Mouse (Mus musculus) cerebellum, adult 2 months (tissue): ENCODE data around the gene Ankrd34a. TPM values are rescaled to one million over a fixed set of nuclear protein-coding genes. Genes with fewer than 3 reads are reported as not detected.

Experiments used
- DNase-seq, 2 experiments: peaks; one replicate each; pipeline ENCODE4 v3.0.0; 2021
- H3K27ac ChIP-seq: fragments of 200-500 bp; 2 replicates; pipeline ENCODE4 v1.5.1; 2012; ENCODE audit warnings: low read length, control low read depth, inconsistent platforms; ENCODE audit not compliant: insufficient read depth
- H3K27me3 ChIP-seq: fragments of 200-500 bp; 2 replicates; pipeline ENCODE4 v1.6.1; 2012; ENCODE audit warnings: inconsistent platforms, mild to moderate bottlenecking, low read length, moderate library complexity; ENCODE audit not compliant: control insufficient read depth, insufficient read depth
- H3K4me1 ChIP-seq: fragments of 200-500 bp; 2 replicates; pipeline ENCODE4 v1.6.1; 2011; ENCODE audit warnings: low read length; ENCODE audit not compliant: control insufficient read depth, insufficient read depth
- H3K4me3 ChIP-seq: fragments of 200-500 bp; replicated peaks from 2 replicates; pipeline ENCODE3; 2011; ENCODE audit warnings: mild to moderate bottlenecking, low read depth, low read length, control low read depth; ENCODE audit not compliant: insufficient read depth
- CTCF ChIP-seq: fragments of 200-500 bp; IDR thresholded peaks from 2 replicates; pipeline ENCODE4 v1.5.1; 2011; ENCODE audit warnings: low read depth, mild to moderate bottlenecking, control low read depth, low read length, moderate library complexity, borderline replicate concordance; ENCODE audit not compliant: insufficient read depth
- POLR2A ChIP-seq: fragments of 200-500 bp; IDR thresholded peaks from 2 replicates; pipeline ENCODE4 v1.6.1; 2011; ENCODE audit warnings: low read length, control low read depth, borderline replicate concordance; ENCODE audit not compliant: insufficient read depth
- whole genome bisulfite sequencing: fragments of 180-500 bp; shearing (Covaris S2); methylation state at CpG from one replicate; pipeline ENCODE4 v1.1.7; 2018; 5-methylcytosine and 5-hydroxymethylcytosine counted together
- polyA plus RNA-seq: library from polyadenylated mRNA; depleted of rRNA; stranded (reverse); fragments of >200 nt; gene quantifications from 2 replicates; pipeline ENCODE4 v1.2.3, GENCODE M21; 2012; rRNA removed

Ankrd34a gene
- polyA plus RNA-seq, result 53.2 and 58.1 TPM in 2 replicates

GRCm38 (mm10) chr3:96596228-96596707 is at the start of gene Ankrd34a:
Ankrd34a (plus strand) TSS chr3:96596636.
- H3K27me3 ChIP-seq, result no peaks in the 10 kb centered on the region
- WGBS, result under 1% methylated on average over 23 of the region's 23 CpGs
- peak within 1 kb of the TSS; percentile 73 for H3K4me3 ChIP-seq
- TF ChIP-seq POLR2A (peak; percentile 35; the same call in 1 of the 2 replicates), CTCF (no peak)
- DNase-seq, result peak; percentile 92 to 93
- peak within 1 kb of the TSS; percentile 99 for H3K27ac ChIP-seq
- H3K4me1 ChIP-seq, result peaks cover 18% of the 10 kb centered on the region

- Histone ChIP-seq H3K4me1 (no peaks in the 10 kb centered on the region), H3K27ac (no peak overlapping the region), H3K27me3 (no peaks in the 10 kb centered on the region), H3K4me3 (no peak overlapping the region)
- 19% methylated on average over 4 of the region's 4 CpGs for WGBS
- DNase-seq, result no peak
- no peak for TF ChIP-seq POLR2A
These were observed 49.6 kb upstream of the Ankrd34a start for GRCm38 (mm10) chr3:96546880-96547279.

DNA sequence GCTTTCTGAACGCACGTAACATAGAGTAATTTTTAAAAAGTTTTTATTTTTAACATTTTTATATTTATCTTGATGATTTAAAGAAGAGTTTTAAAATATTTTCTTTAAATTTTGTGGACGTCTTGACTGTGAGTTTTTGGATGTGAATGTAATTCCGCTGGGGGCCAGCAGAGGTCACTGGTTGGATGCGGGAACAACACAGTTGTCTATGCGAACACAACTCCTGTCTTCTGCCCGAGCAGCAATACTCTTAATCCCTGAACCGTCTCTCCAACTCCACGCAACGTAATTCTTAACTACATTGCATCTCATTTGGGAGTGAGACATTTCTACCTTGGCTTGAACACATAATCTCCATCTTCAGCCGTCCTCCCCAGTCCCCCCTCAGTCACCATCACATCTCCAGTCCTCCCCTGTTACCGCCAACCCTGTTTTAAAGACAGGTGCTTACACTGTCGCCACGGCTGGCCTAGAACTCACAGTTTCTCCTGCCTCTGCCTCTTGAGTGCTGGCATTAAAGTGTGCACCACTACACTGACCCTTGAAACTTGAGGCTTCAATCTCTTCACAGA is 49.0 kb upstream of the Ankrd34a start:
- peak; percentile 68 to 82 for DNase-seq
- Histone ChIP-seq H3K27ac (no peak overlapping the region), H3K4me3 (no peak overlapping the region), H3K27me3 (no peaks in the 10 kb centered on the region), H3K4me1 (no peaks in the 10 kb centered on the region)
- peak; percentile 81 for TF ChIP-seq CTCF
- no peak for TF ChIP-seq POLR2A
- 10% methylated on average over 14 of the region's 14 CpGs for WGBS

- Histone ChIP-seq H3K27me3 (no peaks in the 10 kb centered on the region), H3K4me3 (no peak overlapping the region), H3K4me1 (no peaks in the 10 kb centered on the region), H3K27ac (no peak overlapping the region)
- no peak for TF ChIP-seq CTCF
- TF ChIP-seq POLR2A, result no peak
- WGBS, result 94% methylated on average over 7 of the region's 7 CpGs
- DNase-seq, result no peak
These were observed 47.6 kb upstream of the Ankrd34a start for GRCm38 (mm10) chr3:96548824-96549223.

- 84% methylated on average over 5 of the region's 5 CpGs for WGBS
- TF ChIP-seq CTCF, result no peak
- TF ChIP-seq POLR2A, result no peak
These were observed 47.1 kb upstream of the Ankrd34a start for GRCm38 (mm10) chr3:96549346-96549745.

DNA sequence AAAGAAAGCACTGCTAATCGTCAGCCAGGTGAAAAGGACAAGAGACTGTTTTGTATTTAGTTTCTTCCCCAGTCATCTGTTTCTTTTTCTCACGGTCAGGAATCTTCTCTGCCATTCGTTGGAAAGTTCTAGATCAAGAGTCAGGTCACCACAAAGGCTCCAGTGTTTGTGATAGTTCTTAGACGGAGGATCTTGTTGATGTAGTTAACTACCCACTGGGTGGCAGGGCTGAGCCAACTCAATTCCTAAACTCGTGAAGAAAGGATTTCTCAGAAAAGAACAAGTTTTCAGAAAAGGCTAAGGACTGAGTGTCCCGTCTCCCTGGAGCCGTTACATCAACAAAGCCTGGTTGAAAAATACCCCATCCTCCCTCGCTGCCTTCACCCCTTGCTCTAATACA is 45.2 kb upstream of the Ankrd34a start:
- TF ChIP-seq POLR2A (no peak), CTCF (peak; percentile 30; the same call in 1 of the 2 replicates)
- H3K4me1 ChIP-seq, result no peaks in the 10 kb centered on the region; the same call in 1 of the 2 replicates
- H3K4me3 ChIP-seq, result no peak overlapping the region
- H3K27ac ChIP-seq, result no peak overlapping the region
- no peaks in the 10 kb centered on the region for H3K27me3 ChIP-seq
- DNase-seq, result peak in 1 of 2 experiments; percentile 28
- WGBS, result 23% methylated on average over 8 of the region's 8 CpGs

More at GRCm38 (mm10) chr3:96549346-96549745, 47.1 kb upstream of the Ankrd34a start:
- Histone ChIP-seq H3K27ac (no peak overlapping the region), H3K4me1 (no peaks in the 10 kb centered on the region), H3K4me3 (no peak overlapping the region), H3K27me3 (no peaks in the 10 kb centered on the region)
- DNase-seq, result no peak

- DNase-seq, result no peak
- Histone ChIP-seq H3K27ac (no peak overlapping the region), H3K4me1 (no peaks in the 10 kb centered on the region; the same call in 1 of the 2 replicates), H3K27me3 (no peaks in the 10 kb centered on the region), H3K4me3 (no peak overlapping the region)
- WGBS, result 80% methylated on average over 7 of the region's 7 CpGs
- no peak for TF ChIP-seq CTCF
- no peak for TF ChIP-seq POLR2A
These were observed 44.5 kb upstream of the Ankrd34a start for GRCm38 (mm10) chr3:96551890-96552289.

DNA sequence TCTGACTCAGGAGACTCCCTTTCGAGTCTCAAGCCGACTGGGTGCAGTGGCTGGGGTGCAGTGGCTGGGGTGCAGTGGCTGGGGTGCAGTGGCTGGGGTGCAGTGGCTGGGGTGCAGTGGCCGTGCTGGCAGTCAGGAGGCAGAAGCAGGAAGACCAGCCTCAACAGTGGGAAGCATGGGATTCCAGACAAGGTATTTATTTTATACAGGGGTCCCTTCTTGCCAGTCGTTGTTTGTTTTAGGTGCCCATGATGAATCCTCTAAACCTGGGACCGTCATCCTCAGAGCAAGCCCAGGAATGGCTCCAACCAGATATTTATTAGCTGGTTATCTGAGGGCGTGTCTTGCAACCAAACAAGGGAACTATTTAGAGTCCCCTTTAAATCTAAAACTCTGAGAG is 42.8 kb upstream of the Ankrd34a start:
- Histone ChIP-seq H3K4me1 (no peaks in the 10 kb centered on the region; the same call in 1 of the 2 replicates), H3K27me3 (no peaks in the 10 kb centered on the region), H3K27ac (no peak overlapping the region), H3K4me3 (no peak overlapping the region)
- WGBS, result 88% methylated on average over 6 of the region's 6 CpGs
- DNase-seq, result no peak
- no peak for TF ChIP-seq POLR2A
- no peak for TF ChIP-seq CTCF
